Mouse (Mus musculus): Measurements from ENCODE around the gene Far1. TPM values are rescaled to one million over a fixed set of nuclear protein-coding genes. Genes with fewer than 3 reads are reported as not detected.
A peak's percentile ranks its signal among the peaks of the same experiment; 100 is the strongest.

The Far1 gene
- polyA plus RNA-seq, 1 experiment from 2014 or later, result 92.3 TPM

GRCm38 (mm10) chr7:113601803-113602202 is 88.2 kb downstream of the Far1 start:
- Histone ChIP-seq H3K4me3 (ENCODE audit: low read depth, low read length) (no peak overlapping the region), H3K9ac (replicated peaks; ENCODE audit: low read length) (no peak overlapping the region), H3K9me3 (replicated peaks; ENCODE audit: control insufficient read depth, low read length) (no peaks in the 10 kb centered on the region), H3K27ac (replicated peaks; ENCODE audit: low read depth, low read length) (no peak overlapping the region), H3K4me2 (ENCODE audit: low read depth, low read length) (no peak overlapping the region), H3K27me3 (ENCODE audit: control insufficient read depth, insufficient read depth, low read length) (no peaks in the 10 kb centered on the region), H3K36me3 (replicated peaks; ENCODE audit: control insufficient read depth, insufficient read depth, low read depth, low read length) (no peaks in the 10 kb centered on the region), H3K4me1 (ENCODE audit: control insufficient read depth, insufficient read depth, low read length) (no peaks in the 10 kb centered on the region)
- DNase-seq (ENCODE audit: low spot score) (no peak), ATAC-seq (replicated peaks; ENCODE audit: insufficient number of reproducible peaks, low FRiP score, low TSS enrichment, low read depth) (no peak)
- 83% methylated on average over 3 of the region's 3 CpGs for WGBS

GRCm38 (mm10) chr7:113607928-113608327 is 94.3 kb downstream of the Far1 start:
- no peaks in the 10 kb centered on the region for H3K36me3 ChIP-seq (replicated peaks; ENCODE audit: control insufficient read depth, insufficient read depth, low read depth, low read length)
- no peaks in the 10 kb centered on the region for H3K27me3 ChIP-seq (ENCODE audit: control insufficient read depth, insufficient read depth, low read length)
- no peak overlapping the region for H3K9ac ChIP-seq (replicated peaks; ENCODE audit: low read length)
- no peak overlapping the region for H3K4me3 ChIP-seq (ENCODE audit: low read depth, low read length)
- no peaks in the 10 kb centered on the region for H3K4me1 ChIP-seq (ENCODE audit: control insufficient read depth, insufficient read depth, low read length)
- WGBS, result 29% methylated on average over 9 of the region's 9 CpGs
- H3K9me3 ChIP-seq (replicated peaks; ENCODE audit: control insufficient read depth, low read length), result no peaks in the 10 kb centered on the region
- DNase-seq (ENCODE audit: low spot score) (peak; percentile 40), ATAC-seq (replicated peaks; ENCODE audit: insufficient number of reproducible peaks, low FRiP score, low TSS enrichment, low read depth) (no peak)
- no peak overlapping the region for H3K27ac ChIP-seq (replicated peaks; ENCODE audit: low read depth, low read length)
- H3K4me2 ChIP-seq (ENCODE audit: low read depth, low read length), result no peak overlapping the region

- no peaks in the 10 kb centered on the region for H3K36me3 ChIP-seq (replicated peaks; ENCODE audit: control insufficient read depth, insufficient read depth, low read depth, low read length)
- no peak overlapping the region for H3K4me3 ChIP-seq (ENCODE audit: low read depth, low read length)
- no peak for ATAC-seq (replicated peaks; ENCODE audit: insufficient number of reproducible peaks, low FRiP score, low TSS enrichment, low read depth)
- 19% methylated on average over 8 of the region's 8 CpGs for WGBS
- H3K9ac ChIP-seq (replicated peaks; ENCODE audit: low read length), result no peak overlapping the region
- DNase-seq (ENCODE audit: low spot score), result peak; percentile 83
- no peaks in the 10 kb centered on the region for H3K27me3 ChIP-seq (ENCODE audit: control insufficient read depth, insufficient read depth, low read length)
- no peak overlapping the region for H3K27ac ChIP-seq (replicated peaks; ENCODE audit: low read depth, low read length)
- H3K9me3 ChIP-seq (replicated peaks; ENCODE audit: control insufficient read depth, low read length), result no peaks in the 10 kb centered on the region
- no peaks in the 10 kb centered on the region for H3K4me1 ChIP-seq (ENCODE audit: control insufficient read depth, insufficient read depth, low read length)
- H3K4me2 ChIP-seq (ENCODE audit: low read depth, low read length), result no peak overlapping the region
These were observed 95.5 kb downstream of the Far1 start for GRCm38 (mm10) chr7:113609027-113609705.

- no peaks in the 10 kb centered on the region for H3K4me1 ChIP-seq (ENCODE audit: control insufficient read depth, insufficient read depth, low read length)
- H3K36me3 ChIP-seq (replicated peaks; ENCODE audit: control insufficient read depth, insufficient read depth, low read depth, low read length), result no peaks in the 10 kb centered on the region
- ATAC-seq (replicated peaks; ENCODE audit: insufficient number of reproducible peaks, low FRiP score, low TSS enrichment, low read depth), result no peak
- no peak overlapping the region for H3K27ac ChIP-seq (replicated peaks; ENCODE audit: low read depth, low read length)
- no peak overlapping the region for H3K9ac ChIP-seq (replicated peaks; ENCODE audit: low read length)
- no peaks in the 10 kb centered on the region for H3K9me3 ChIP-seq (replicated peaks; ENCODE audit: control insufficient read depth, low read length)
- no peak overlapping the region for H3K4me3 ChIP-seq (ENCODE audit: low read depth, low read length)
- no peak overlapping the region for H3K4me2 ChIP-seq (ENCODE audit: low read depth, low read length)
- H3K27me3 ChIP-seq (ENCODE audit: control insufficient read depth, insufficient read depth, low read length), result no peaks in the 10 kb centered on the region
- DNase-seq (ENCODE audit: low spot score), result no peak
- WGBS, result 81% methylated on average over 4 of the region's 4 CpGs
These were observed 99.0 kb downstream of the Far1 start for GRCm38 (mm10) chr7:113612628-113613027.

- ATAC-seq (replicated peaks; ENCODE audit: insufficient number of reproducible peaks, low FRiP score, low TSS enrichment, low read depth) (no peak), DNase-seq (ENCODE audit: low spot score) (no peak)
- Histone ChIP-seq H3K9me3 (replicated peaks; ENCODE audit: control insufficient read depth, low read length) (no peaks in the 10 kb centered on the region), H3K27me3 (ENCODE audit: control insufficient read depth, insufficient read depth, low read length) (no peaks in the 10 kb centered on the region), H3K36me3 (replicated peaks; ENCODE audit: control insufficient read depth, insufficient read depth, low read depth, low read length) (no peaks in the 10 kb centered on the region), H3K4me3 (ENCODE audit: low read depth, low read length) (no peak overlapping the region), H3K4me2 (ENCODE audit: low read depth, low read length) (no peak overlapping the region), H3K4me1 (ENCODE audit: control insufficient read depth, insufficient read depth, low read length) (no peaks in the 10 kb centered on the region), H3K27ac (replicated peaks; ENCODE audit: low read depth, low read length) (no peak overlapping the region), H3K9ac (replicated peaks; ENCODE audit: low read length) (no peak overlapping the region)
- 82% methylated on average over 10 of the region's 10 CpGs for WGBS
These were observed 100.7 kb downstream of the Far1 start for GRCm38 (mm10) chr7:113614198-113614927.

GRCm38 (mm10) chr7:113619166-113619565 is 105.5 kb downstream of the Far1 start:
- 81% methylated on average over 2 of the region's 2 CpGs for WGBS
- ATAC-seq (replicated peaks; ENCODE audit: insufficient number of reproducible peaks, low FRiP score, low TSS enrichment, low read depth) (no peak), DNase-seq (ENCODE audit: low spot score) (no peak)
- no peaks in the 10 kb centered on the region for H3K9me3 ChIP-seq (replicated peaks; ENCODE audit: control insufficient read depth, low read length)
- no peaks in the 10 kb centered on the region for H3K36me3 ChIP-seq (replicated peaks; ENCODE audit: control insufficient read depth, insufficient read depth, low read depth, low read length)
- no peak overlapping the region for H3K4me3 ChIP-seq (ENCODE audit: low read depth, low read length)
- no peak overlapping the region for H3K27ac ChIP-seq (replicated peaks; ENCODE audit: low read depth, low read length)
- H3K4me1 ChIP-seq (ENCODE audit: control insufficient read depth, insufficient read depth, low read length), result no peaks in the 10 kb centered on the region
- H3K4me2 ChIP-seq (ENCODE audit: low read depth, low read length), result no peak overlapping the region
- H3K27me3 ChIP-seq (ENCODE audit: control insufficient read depth, insufficient read depth, low read length), result no peaks in the 10 kb centered on the region
- H3K9ac ChIP-seq (replicated peaks; ENCODE audit: low read length), result no peak overlapping the region

GRCm38 (mm10) chr7:113619768-113620167 is 106.1 kb downstream of the Far1 start:
- Histone ChIP-seq H3K4me1 (ENCODE audit: control insufficient read depth, insufficient read depth, low read length) (no peaks in the 10 kb centered on the region), H3K4me3 (ENCODE audit: low read depth, low read length) (no peak overlapping the region), H3K9me3 (replicated peaks; ENCODE audit: control insufficient read depth, low read length) (no peaks in the 10 kb centered on the region), H3K36me3 (replicated peaks; ENCODE audit: control insufficient read depth, insufficient read depth, low read depth, low read length) (no peaks in the 10 kb centered on the region), H3K27me3 (ENCODE audit: control insufficient read depth, insufficient read depth, low read length) (no peaks in the 10 kb centered on the region), H3K9ac (replicated peaks; ENCODE audit: low read length) (no peak overlapping the region), H3K27ac (replicated peaks; ENCODE audit: low read depth, low read length) (no peak overlapping the region), H3K4me2 (ENCODE audit: low read depth, low read length) (no peak overlapping the region)
- DNase-seq (ENCODE audit: low spot score) (no peak), ATAC-seq (replicated peaks; ENCODE audit: insufficient number of reproducible peaks, low FRiP score, low TSS enrichment, low read depth) (no peak)
- 81% methylated on average over 9 of the region's 9 CpGs for WGBS

All from embryonic facial prominence, embryonic 11.5 days (tissue).